Mouse (Mus musculus) limb, embryonic 11.5 days (tissue): ENCODE results near the gene Mpig6b. TPM values are rescaled to one million over a fixed set of nuclear protein-coding genes. Genes with fewer than 3 reads are reported as not detected.

Source experiments
- ATAC-seq: fragments of 200-750 bp; cut with Nextera tagmentation; 2 replicates; pipeline ENCODE4 v1.8.0; 2017; ENCODE audit warnings: low read depth; ENCODE audit not compliant: insufficient number of reproducible peaks, low FRiP score, low TSS enrichment
- DNase-seq: peaks from one replicate; pipeline ENCODE4 v3.0.0-alpha.2; 2015; ENCODE audit warnings: low spot score
- H3K27ac ChIP-seq: fragments of 300-500 bp; sonication (generic); replicated peaks from 2 replicates; pipeline ENCODE4 v1.5.1; 2014; ENCODE audit warnings: low read depth, mild to moderate bottlenecking, low read length
- H3K27me3 ChIP-seq: fragments of 300-500 bp; sonication (generic); 2 replicates; pipeline ENCODE4 v1.6.1; 2014; ENCODE audit warnings: mild to moderate bottlenecking, low read length, mixed read lengths; ENCODE audit not compliant: control insufficient read depth, insufficient read depth
- H3K36me3 ChIP-seq: fragments of 300-500 bp; sonication (generic); 2 replicates; pipeline ENCODE4 v1.6.1; 2014; ENCODE audit warnings: mild to moderate bottlenecking, low read length, moderate library complexity, mixed read lengths; ENCODE audit not compliant: control insufficient read depth, insufficient read depth
- H3K4me1 ChIP-seq: fragments of 300-500 bp; sonication (generic); 2 replicates; pipeline ENCODE4 v1.6.1; 2014; ENCODE audit warnings: low read length, mixed read lengths; ENCODE audit not compliant: control insufficient read depth, insufficient read depth
- H3K4me2 ChIP-seq: fragments of 300-500 bp; sonication (generic); 2 replicates; pipeline ENCODE4 v1.6.1; 2014; ENCODE audit warnings: low read depth, mild to moderate bottlenecking, moderate library complexity; ENCODE audit not compliant: severe bottlenecking
- H3K4me3 ChIP-seq: fragments of 300-500 bp; sonication (generic); 2 replicates; pipeline ENCODE4 v1.5.1; 2014; ENCODE audit warnings: low read depth, low read length
- H3K9ac ChIP-seq: fragments of 300-500 bp; sonication (generic); 2 replicates; pipeline ENCODE4 v1.6.1; 2014; ENCODE audit warnings: mild to moderate bottlenecking, low read length
- H3K9me3 ChIP-seq: fragments of 300-500 bp; sonication (generic); 2 replicates; pipeline ENCODE4 v1.6.1; 2016; ENCODE audit warnings: low read length; ENCODE audit not compliant: control insufficient read depth
- WGBS: fragments of 180-500 bp; shearing (Covaris S2); extraction: QIAGEN DNeasy Blood & Tissue Kit; methylation state at CpG from one replicate; pipeline ENCODE4 v1.1.7; 2014; 5-methylcytosine and 5-hydroxymethylcytosine counted together
- polyA plus RNA-seq: library from polyadenylated mRNA; unstranded; fragments of >200 nt; fragmentation: Nextera tagmentation; extraction: Ambion mirVana; gene quantifications from 2 replicates; pipeline ENCODE4 v1.2.1, GENCODE M21; 2014

Gene Mpig6b
- polyA plus RNA-seq, 1 experiment from 2014 or later = 1.2 TPM

DNA sequence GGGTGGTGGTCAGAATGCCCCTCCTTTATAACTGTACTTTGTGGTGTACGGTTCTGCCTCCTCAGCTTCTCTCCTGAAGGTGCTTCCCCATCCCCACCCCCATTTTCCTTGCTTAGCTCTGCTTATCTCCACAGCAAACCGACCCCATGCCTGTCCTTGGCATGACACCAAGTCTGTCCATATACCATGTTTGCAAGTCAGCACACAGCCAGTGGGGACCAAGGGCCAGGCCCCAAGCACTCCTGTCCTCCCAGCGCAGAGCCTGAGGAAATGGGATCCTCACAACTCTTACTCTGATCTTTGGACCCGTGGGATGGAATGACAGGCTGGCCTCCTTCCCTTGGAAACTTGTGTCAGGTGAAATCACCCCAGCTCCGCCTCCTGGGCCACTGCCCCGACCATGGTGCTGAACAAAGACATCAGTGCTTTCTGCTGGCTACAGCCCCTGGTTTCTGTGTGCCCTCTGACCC is 37.3 kb upstream of the Mpig6b start:
- H3K4me3 ChIP-seq = no peak overlapping the region
- H3K9me3 ChIP-seq = no peaks in the 10 kb centered on the region
- peaks cover 16% of the 10 kb centered on the region; the same call in 1 of the 2 replicates for H3K36me3 ChIP-seq
- no peak overlapping the region for H3K4me2 ChIP-seq
- H3K9ac ChIP-seq = no peak overlapping the region
- no peak overlapping the region for H3K27ac ChIP-seq
- ATAC-seq = no peak
- 0 out of 2 replicates have a peak, but pooled peaks cover 2% of the 10 kb centered on the region for H3K4me1 ChIP-seq
- 70% methylated on average over 6 of the region's 6 CpGs for WGBS
- H3K27me3 ChIP-seq = no peaks in the 10 kb centered on the region
- no peak for DNase-seq

GRCm38 (mm10) chr17:35102299-35102698 is 36.3 kb upstream of the Mpig6b start:
- Histone ChIP-seq H3K9me3 (no peaks in the 10 kb centered on the region), H3K4me1 (0 out of 2 replicates have a peak, but pooled peaks cover 2% of the 10 kb centered on the region), H3K27ac (no peak overlapping the region), H3K4me3 (no peak overlapping the region), H3K36me3 (peaks cover 16% of the 10 kb centered on the region; the same call in 1 of the 2 replicates), H3K27me3 (no peaks in the 10 kb centered on the region), H3K9ac (no peak overlapping the region), H3K4me2 (no peak overlapping the region)
- 71% methylated on average over 7 of the region's 8 CpGs for WGBS
- DNase-seq (no peak), ATAC-seq (no peak)

DNA sequence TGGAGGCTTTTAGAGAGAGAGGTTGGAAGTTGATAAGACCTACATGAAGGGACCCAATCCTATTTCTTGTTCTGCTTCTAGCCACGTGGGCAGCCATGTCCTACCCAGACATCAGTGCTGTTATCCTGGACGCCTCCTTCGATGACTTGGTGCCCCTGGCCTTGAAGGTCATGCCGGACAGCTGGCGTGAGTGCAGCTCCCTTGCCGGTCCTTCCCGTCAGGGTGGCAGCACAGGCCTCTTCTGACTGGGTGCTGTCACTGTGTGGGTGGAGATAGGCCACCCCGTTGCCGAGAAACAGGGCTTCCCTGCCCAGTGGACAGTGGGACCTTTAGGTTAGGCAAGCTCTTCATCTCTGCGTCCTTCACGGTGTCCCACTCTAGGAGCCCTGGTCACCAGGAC is 35.2 kb upstream of the Mpig6b start:
- Histone ChIP-seq H3K27ac (no peak overlapping the region), H3K9ac (no peak overlapping the region), H3K27me3 (no peaks in the 10 kb centered on the region), H3K4me3 (no peak overlapping the region), H3K9me3 (no peaks in the 10 kb centered on the region), H3K36me3 (peaks cover 23% of the 10 kb centered on the region; the same call in 1 of the 2 replicates), H3K4me1 (0 out of 2 replicates have a peak, but pooled peaks cover 2% of the 10 kb centered on the region), H3K4me2 (no peak overlapping the region)
- WGBS = 87% methylated on average over 11 of the region's 11 CpGs
- ATAC-seq (no peak), DNase-seq (no peak)

DNA sequence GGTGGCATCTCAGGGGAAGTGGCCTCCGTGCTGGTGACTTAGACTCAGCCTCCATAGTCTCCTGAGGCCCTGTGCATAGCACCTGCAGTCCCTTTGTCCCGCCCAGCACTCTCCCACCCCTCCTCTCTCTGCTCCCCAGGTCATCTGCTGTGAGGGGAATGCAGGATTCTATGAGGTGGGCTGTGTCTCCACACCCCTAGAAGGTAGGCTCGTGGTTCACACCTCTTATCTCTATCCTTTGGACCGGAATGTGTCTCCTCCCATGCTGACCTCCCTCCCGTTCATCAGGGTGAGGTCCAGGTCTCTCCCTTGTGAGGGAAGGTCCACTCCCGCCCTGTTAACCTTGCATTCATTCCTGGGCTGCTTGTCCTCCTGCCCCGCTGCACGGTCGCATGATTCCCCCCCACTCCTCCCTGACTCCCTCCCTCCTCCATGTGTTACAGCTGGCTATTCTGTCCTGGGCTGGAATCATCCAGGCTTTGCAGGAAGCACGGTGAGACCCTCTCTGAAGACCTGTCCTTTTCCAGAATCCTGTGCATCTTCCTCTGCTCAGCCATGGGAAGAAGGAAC is 34.3 kb upstream of the Mpig6b start:
- H3K4me1 ChIP-seq = no peaks in the 10 kb centered on the region
- no peak overlapping the region for H3K4me3 ChIP-seq
- H3K27me3 ChIP-seq = no peaks in the 10 kb centered on the region
- H3K9me3 ChIP-seq = no peaks in the 10 kb centered on the region
- no peak overlapping the region for H3K27ac ChIP-seq
- H3K36me3 ChIP-seq = peaks cover 23% of the 10 kb centered on the region; the same call in 1 of the 2 replicates
- WGBS = 79% methylated on average over 10 of the region's 10 CpGs
- no peak overlapping the region for H3K9ac ChIP-seq
- no peak overlapping the region for H3K4me2 ChIP-seq
- DNase-seq (no peak), ATAC-seq (no peak)

- Histone ChIP-seq H3K9ac (no peak overlapping the region), H3K4me1 (no peaks in the 10 kb centered on the region), H3K36me3 (peaks cover 23% of the 10 kb centered on the region), H3K9me3 (no peaks in the 10 kb centered on the region), H3K4me3 (no peak overlapping the region), H3K27ac (no peak overlapping the region), H3K27me3 (no peaks in the 10 kb centered on the region), H3K4me2 (no peak overlapping the region)
- 86% methylated on average over 12 of the region's 12 CpGs for WGBS
- no peak for DNase-seq
- no peak for ATAC-seq
Observed at GRCm38 (mm10) chr17:35097164-35097655, 31.2 kb upstream of the Mpig6b start.

DNA sequence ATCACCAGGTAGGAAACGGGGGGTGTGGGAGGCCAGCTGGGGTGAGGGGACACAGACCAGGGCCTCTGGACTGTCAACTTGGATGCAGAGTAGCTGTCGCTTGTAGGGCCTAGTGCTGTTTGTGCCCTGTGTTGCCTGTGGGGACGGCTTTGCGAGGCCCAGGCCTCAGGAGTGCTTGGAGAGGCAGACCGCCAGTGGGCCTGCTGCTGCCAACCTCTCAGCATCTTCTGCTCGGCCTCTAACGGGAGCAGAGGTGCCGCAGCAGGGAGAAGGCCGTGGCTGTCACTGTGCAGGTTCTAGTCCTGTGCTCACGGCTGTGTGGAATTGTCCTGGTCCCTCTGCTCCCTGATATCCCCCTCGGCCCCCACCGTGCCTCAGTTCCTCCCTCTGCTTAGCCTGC is 30.6 kb upstream of the Mpig6b start:
- Histone ChIP-seq H3K9ac (no peak overlapping the region), H3K4me2 (no peak overlapping the region), H3K4me1 (no peaks in the 10 kb centered on the region), H3K27ac (no peak overlapping the region), H3K9me3 (no peaks in the 10 kb centered on the region), H3K27me3 (no peaks in the 10 kb centered on the region), H3K36me3 (peaks cover 23% of the 10 kb centered on the region), H3K4me3 (no peak overlapping the region)
- ATAC-seq = no peak
- 85% methylated on average over 12 of the region's 12 CpGs for WGBS
- DNase-seq = no peak

DNA sequence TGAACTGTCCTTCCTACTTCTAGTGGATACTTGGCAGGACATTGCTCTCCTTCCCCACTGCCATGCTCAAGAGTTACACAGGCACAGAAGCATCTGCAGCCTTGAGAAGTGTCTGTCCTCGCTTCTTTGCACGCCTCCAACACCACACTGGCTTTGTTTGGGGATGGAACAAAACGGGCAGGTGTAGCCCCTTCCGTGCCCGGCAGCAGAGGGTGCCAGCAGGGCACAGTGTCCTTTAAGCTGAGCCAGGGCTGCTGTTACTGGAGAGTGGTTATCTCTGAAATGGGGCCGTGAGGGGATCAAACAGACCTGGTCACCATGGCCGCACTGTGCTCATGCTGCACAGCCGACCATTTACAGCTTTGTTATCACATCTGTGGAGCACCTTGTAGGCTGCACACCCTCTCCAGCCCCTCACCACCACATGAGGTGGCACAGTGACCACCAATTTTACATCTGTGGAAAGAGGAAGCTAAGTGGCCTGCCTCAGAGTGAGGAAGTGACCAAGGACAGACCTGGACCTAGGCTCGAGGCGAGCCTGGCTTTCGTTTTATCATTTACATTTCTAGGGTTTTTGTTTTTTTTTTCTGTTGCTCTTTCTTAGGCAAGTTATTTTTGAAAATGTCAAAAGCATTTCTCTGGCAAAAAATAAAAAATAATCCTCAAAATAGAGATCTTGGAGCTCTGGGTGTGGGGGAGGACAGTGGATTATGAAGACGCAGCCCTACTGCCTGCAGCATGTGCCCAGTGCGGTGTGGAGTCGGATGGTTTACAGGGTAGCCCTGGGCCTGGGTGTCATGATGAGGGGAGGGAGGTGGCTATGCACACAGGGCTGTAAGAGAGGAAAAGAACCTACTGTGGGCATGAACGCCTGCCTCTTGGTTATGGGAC is 28.7 kb upstream of the Mpig6b start:
- no peak overlapping the region for H3K9ac ChIP-seq
- H3K4me2 ChIP-seq = no peak overlapping the region
- no peak overlapping the region for H3K4me3 ChIP-seq
- H3K36me3 ChIP-seq = peaks cover 16% of the 10 kb centered on the region
- 89% methylated on average over 15 of the region's 15 CpGs for WGBS
- H3K9me3 ChIP-seq = no peaks in the 10 kb centered on the region
- DNase-seq (no peak), ATAC-seq (no peak)
- no peaks in the 10 kb centered on the region for H3K4me1 ChIP-seq
- H3K27me3 ChIP-seq = no peaks in the 10 kb centered on the region
- no peak overlapping the region for H3K27ac ChIP-seq

DNA sequence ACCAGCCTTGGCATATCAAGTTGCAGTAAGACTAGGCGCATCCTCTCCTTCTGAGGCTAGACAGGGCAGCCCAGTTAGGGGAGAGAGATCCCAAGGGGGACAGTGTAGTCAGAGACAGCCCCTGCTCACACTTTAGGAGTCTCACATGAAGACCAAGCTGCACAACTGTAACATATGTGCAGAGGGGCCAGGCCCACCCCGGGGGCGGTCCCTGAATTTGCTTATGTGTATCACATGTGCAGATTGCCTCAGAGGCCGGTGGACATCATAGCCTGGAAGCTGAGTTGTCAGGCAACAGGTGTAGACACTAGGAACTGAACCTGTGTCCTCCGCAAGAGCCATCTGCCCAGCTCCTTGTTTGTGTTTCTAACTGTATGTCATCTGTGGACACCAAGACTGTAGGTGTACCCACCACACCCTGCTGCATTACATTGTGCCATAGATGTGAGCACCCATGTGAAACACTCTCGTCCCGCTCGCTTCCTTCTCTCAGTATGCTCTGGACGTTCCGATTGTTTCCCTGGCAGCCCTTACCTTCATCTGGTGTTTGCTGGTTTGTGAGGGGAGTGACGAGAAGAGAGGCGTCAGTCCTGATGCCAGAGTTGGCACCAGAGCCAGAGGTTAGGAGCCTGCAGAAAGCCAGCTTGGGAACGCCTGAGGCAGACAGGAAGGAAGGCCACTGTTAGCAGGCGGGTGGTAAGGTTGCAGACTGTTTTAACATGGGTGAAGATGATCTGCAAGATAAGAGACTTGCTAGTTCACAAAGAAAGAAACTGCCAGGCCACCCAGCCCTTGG is 26.6 kb upstream of the Mpig6b start:
- peaks cover 9% of the 10 kb centered on the region for H3K36me3 ChIP-seq
- DNase-seq (no peak), ATAC-seq (no peak)
- H3K4me3 ChIP-seq = no peak overlapping the region
- no peak overlapping the region for H3K9ac ChIP-seq
- H3K9me3 ChIP-seq = no peaks in the 10 kb centered on the region
- H3K4me2 ChIP-seq = no peak overlapping the region
- H3K4me1 ChIP-seq = no peaks in the 10 kb centered on the region
- 87% methylated on average over 14 of the region's 14 CpGs for WGBS
- H3K27ac ChIP-seq = no peak overlapping the region
- no peaks in the 10 kb centered on the region for H3K27me3 ChIP-seq
